Mouse (Mus musculus) ES-E14 (cell line): ENCODE data around the gene Slc35a1. TPM values are rescaled to one million over a fixed set of nuclear protein-coding genes. Genes with fewer than 3 reads are reported as not detected.

ENCODE experiments used
- DNase-seq: peaks from one replicate; pipeline ENCODE4 v3.0.0-alpha.2; 2013; ENCODE audit warnings: low read depth, low spot score
- H3K27ac ChIP-seq: 2 replicates; pipeline ENCODE4 v1.5.1; 2012; ENCODE audit warnings: low read depth, mild to moderate bottlenecking, low read length, moderate library complexity, mixed read lengths; ENCODE audit not compliant: poor library complexity, insufficient read depth, severe bottlenecking
- H3K36me3 ChIP-seq: 2 replicates; pipeline ENCODE4 v1.6.1; 2012; ENCODE audit warnings: mild to moderate bottlenecking, low read length, moderate library complexity, mixed read lengths; ENCODE audit not compliant: control insufficient read depth, poor library complexity, insufficient read depth, severe bottlenecking
- H3K4me1 ChIP-seq, 2 experiments: fragments of 150-350 bp in 1 of 2; sonication (generic) in 1 of 2; 2 replicates each; pipeline ENCODE4 v1.6.1; 2012; ENCODE audit warnings: low read length in 2 of 2, mild to moderate bottlenecking in 1 of 2, mixed read lengths in 1 of 2; ENCODE audit not compliant: control insufficient read depth in 2 of 2, insufficient read depth in 2 of 2, poor library complexity in 1 of 2
- H3K4me3 ChIP-seq, 2 experiments: fragments of 150-350 bp in 1 of 2; sonication (generic) in 1 of 2; 2 replicates each; pipeline ENCODE4 v1.5.1; 2012; ENCODE audit warnings: low read length in 2 of 2, low read depth in 1 of 2, mild to moderate bottlenecking in 1 of 2, mixed read lengths in 1 of 2; ENCODE audit not compliant: insufficient read depth in 1 of 2, poor library complexity in 1 of 2, severe bottlenecking in 1 of 2
- H3K9ac ChIP-seq: 2 replicates; pipeline ENCODE4 v1.6.1; 2012; ENCODE audit warnings: low read depth, mild to moderate bottlenecking, low read length, mixed read lengths; ENCODE audit not compliant: poor library complexity, insufficient read depth, severe bottlenecking
- H3K9me3 ChIP-seq: fragments of 150-350 bp; sonication (generic); 2 replicates; pipeline ENCODE4 v1.6.1; 2012; ENCODE audit warnings: low read depth, mild to moderate bottlenecking, low read length; ENCODE audit not compliant: control insufficient read depth, insufficient read depth
- CHD2 ChIP-seq: IDR thresholded peaks from 2 replicates; pipeline ENCODE4 v1.6.1; 2014; ENCODE audit warnings: mild to moderate bottlenecking, low read depth, low read length, inconsistent platforms
- HCFC1 ChIP-seq: IDR thresholded peaks from 2 replicates; pipeline ENCODE4 v1.6.1; 2012; ENCODE audit warnings: low read length, inconsistent platforms, borderline replicate concordance; ENCODE audit not compliant: insufficient read depth
- MAFK ChIP-seq: IDR thresholded peaks from 2 replicates; pipeline ENCODE4 v1.6.1; 2014; ENCODE audit warnings: mild to moderate bottlenecking, low read depth, low read length, inconsistent platforms; ENCODE audit not compliant: insufficient read depth
- ZC3H11A ChIP-seq: IDR thresholded peaks from 2 replicates; pipeline ENCODE4 v1.6.1; 2012; ENCODE audit warnings: low read depth, mild to moderate bottlenecking, inconsistent platforms, low read length, borderline replicate concordance
- ZNF384 ChIP-seq: IDR thresholded peaks from 2 replicates; pipeline ENCODE4 v1.6.1; 2012; ENCODE audit warnings: low read depth, low read length, inconsistent platforms
- in situ Hi-C, 2 experiments: fragments of 600-800 bp; cut with MboI; formaldehyde crosslinking; loops; one replicate each; pipeline ENCODE4 v1.15.1; 2025; ENCODE audit warnings: low sequenced_read_pairs in 2 of 2, inconsistent platforms in 1 of 2; ENCODE audit not compliant: unreplicated experiment in 2 of 2
- total RNA-seq: library from RNA; depleted of rRNA; stranded (reverse); fragments of 300-350 nt; gene quantifications from 2 replicates; pipeline ENCODE4 v1.2.3, GENCODE M21; 2012

Slc35a1 gene
- total RNA-seq, 1 experiment = 36.9 TPM

- no peak for TF ChIP-seq MAFK
- TF ChIP-seq ZNF384 = no peak
- no peak for TF ChIP-seq ZC3H11A
- no peak for TF ChIP-seq CHD2
- no peak for TF ChIP-seq HCFC1
- Histone ChIP-seq H3K27ac (no peak overlapping the region), H3K9ac (no peak overlapping the region), H3K9me3 (no peaks in the 10 kb centered on the region), H3K4me3 (no peak overlapping the region), H3K36me3 (no peaks in the 10 kb centered on the region), H3K4me1 (no peaks in the 10 kb centered on the region)
- in situ Hi-C loops = no loop called here
- no peak for DNase-seq
Measured at GRCm38 (mm10) chr4:34708127-34708526, 20.9 kb upstream of the Slc35a1 start.

- Histone ChIP-seq H3K9ac (no peak overlapping the region), H3K9me3 (no peaks in the 10 kb centered on the region), H3K4me3 (no peak overlapping the region), H3K27ac (no peak overlapping the region), H3K4me1 (no peaks in the 10 kb centered on the region), H3K36me3 (no peaks in the 10 kb centered on the region)
- in situ Hi-C loops = no loop called here
- no peak for DNase-seq
- TF ChIP-seq ZC3H11A = no peak
- no peak for TF ChIP-seq CHD2
- TF ChIP-seq HCFC1 = no peak
- TF ChIP-seq MAFK = no peak
- no peak for TF ChIP-seq ZNF384
Measured at GRCm38 (mm10) chr4:34707248-34707647, 20.0 kb upstream of the Slc35a1 start.

- in situ Hi-C loops = no loop called here
- Histone ChIP-seq H3K4me3 (no peak overlapping the region), H3K27ac (no peak overlapping the region), H3K9me3 (no peaks in the 10 kb centered on the region), H3K36me3 (no peaks in the 10 kb centered on the region), H3K9ac (no peak overlapping the region), H3K4me1 (no peaks in the 10 kb centered on the region)
- TF ChIP-seq ZC3H11A = no peak
- TF ChIP-seq MAFK = no peak
- no peak for TF ChIP-seq ZNF384
- TF ChIP-seq CHD2 = no peak
- TF ChIP-seq HCFC1 = no peak
- no peak for DNase-seq
Measured at GRCm38 (mm10) chr4:34703029-34703428, 15.8 kb upstream of the Slc35a1 start.

DNA sequence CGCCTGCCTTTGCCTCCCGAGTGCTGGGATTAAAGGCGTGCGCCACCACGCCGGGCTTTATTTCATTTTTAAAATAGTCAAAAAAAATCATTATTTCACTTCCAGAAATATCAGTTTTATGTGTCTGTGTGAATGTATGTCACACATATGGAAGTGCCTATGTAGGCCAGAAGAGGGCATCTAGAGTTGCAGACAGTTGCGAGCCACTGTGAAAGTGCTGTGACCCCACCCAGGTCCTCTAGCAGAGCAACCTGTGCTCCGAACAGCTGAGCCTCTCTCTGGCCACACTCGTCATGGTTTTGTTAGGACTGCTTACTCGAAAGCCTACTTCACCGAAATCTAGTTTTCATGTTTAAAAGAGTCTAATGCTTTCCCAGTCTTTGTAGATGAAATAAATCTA is 15.0 kb upstream of the Slc35a1 start:
- no peak overlapping the region for H3K9ac ChIP-seq
- H3K36me3 ChIP-seq = no peaks in the 10 kb centered on the region
- in situ Hi-C loops = no loop called here
- no peak for TF ChIP-seq ZNF384
- no peak for TF ChIP-seq MAFK
- no peak for TF ChIP-seq CHD2
- no peaks in the 10 kb centered on the region for H3K9me3 ChIP-seq
- H3K4me1 ChIP-seq = no peaks in the 10 kb centered on the region
- DNase-seq = peak; percentile 21
- H3K4me3 ChIP-seq = no peak overlapping the region
- no peak overlapping the region for H3K27ac ChIP-seq

DNA sequence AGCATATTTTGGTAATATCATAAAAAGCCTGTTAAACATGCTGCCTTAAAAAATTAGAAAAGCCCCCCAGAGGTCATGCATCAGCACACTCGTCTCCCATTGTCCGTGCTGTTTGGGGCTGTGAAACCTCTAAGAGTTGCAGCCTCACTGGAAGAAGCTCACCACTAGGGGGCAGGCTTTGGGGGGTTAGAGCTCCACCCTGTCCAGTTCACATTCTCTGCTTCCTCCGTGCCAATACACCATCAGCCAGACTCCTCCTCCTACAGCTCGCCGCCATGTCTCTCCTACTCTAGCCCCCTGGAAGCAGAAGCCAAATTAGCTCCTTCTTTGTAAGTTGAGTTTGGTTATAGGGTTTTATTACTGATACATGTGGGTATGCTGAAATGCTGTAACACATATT is 14.3 kb upstream of the Slc35a1 start:
- H3K9me3 ChIP-seq = no peaks in the 10 kb centered on the region
- in situ Hi-C loops = no loop called here
- H3K9ac ChIP-seq = no peak overlapping the region
- TF ChIP-seq MAFK = peak; percentile 17; the same call in 1 of the 2 replicates
- TF ChIP-seq CHD2 = no peak
- TF ChIP-seq ZC3H11A = peak; percentile 61
- 0 out of 2 replicates have a peak, but pooled peaks have one; percentile 44 for TF ChIP-seq HCFC1
- TF ChIP-seq ZNF384 = no peak
- no peak overlapping the region for H3K27ac ChIP-seq
- peak; percentile 88 for DNase-seq
- no peak overlapping the region for H3K4me3 ChIP-seq
- H3K36me3 ChIP-seq = no peaks in the 10 kb centered on the region
- H3K4me1 ChIP-seq = no peaks in the 10 kb centered on the region
